Mouse (Mus musculus) Patski (cell line): ENCODE measurements around the gene Tm9sf2. TPM values are rescaled to one million over a fixed set of nuclear protein-coding genes. Genes with fewer than 3 reads are reported as not detected.
A peak's percentile ranks its signal among the peaks of the same experiment; 100 is the strongest.

ENCODE experiments used
- ATAC-seq: fragments of 100-300 bp; one replicate; pipeline ENCODE4 v1.8.0; 2021
- CTCF ChIA-PET: fragments of 350-600 bp; sonication (Branson Sonifier 250); formaldehyde crosslinking; loops from one replicate; lab custom pipeline; 2022; ENCODE audit warnings: inconsistent platforms; lab: Charles Lee
- POLR2A ChIA-PET: fragments of 350-600 bp; sonication (Branson Sonifier 250); formaldehyde crosslinking; loops from one replicate; lab custom pipeline; 2022; ENCODE audit warnings: antibody characterized with exemption, inconsistent platforms; lab: Charles Lee
- DNase-seq: peaks from one replicate; pipeline ENCODE4 v3.0.0-alpha.2; 2011; ENCODE audit warnings: low read depth, low spot score
- H3K27me3 ChIP-seq: fragments of 371-371 bp; one replicate; pipeline ENCODE4 v1.5.1; 2021
- CTCF ChIP-seq: fragments of 100-300 bp; IDR thresholded peaks from one replicate; pipeline ENCODE4 v1.5.1; 2021
- in situ Hi-C: fragments of 300-500 bp; cut with MboI; formaldehyde crosslinking; loops from 3 replicates; pipeline ENCODE4 v1.11.1; 2018; ENCODE audit warnings: low pct_unique_long_range_greater_than_20kb, mixed read lengths
- polyA plus RNA-seq: library from polyadenylated mRNA; unstranded; gene quantifications from one replicate; pipeline ENCODE4 v1.2.3, GENCODE M21; 2021

Gene Tm9sf2
- polyA plus RNA-seq, 1 experiment from 2014 or later, result 181 TPM

DNA sequence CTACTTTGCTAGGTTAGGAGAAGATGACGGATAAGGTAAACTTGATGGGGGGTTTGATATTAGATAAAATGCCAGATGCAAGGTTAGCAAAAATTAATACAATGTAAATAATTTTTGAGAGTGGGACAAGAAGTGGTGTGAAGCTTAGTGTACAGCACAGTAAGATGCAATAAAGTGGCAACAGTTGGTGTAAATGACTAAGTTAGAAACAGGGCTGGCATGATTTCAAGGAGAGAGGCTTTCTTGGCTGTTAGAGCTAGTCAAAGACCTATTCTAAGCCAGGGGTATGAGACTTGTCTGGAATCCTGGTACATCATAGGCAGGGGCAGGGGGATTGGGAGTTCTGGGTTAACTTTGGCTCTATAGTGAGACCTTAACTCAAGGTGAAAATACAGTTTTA lies 9.4 kb downstream of the Tm9sf2 start:
- DNase-seq (no peak), ATAC-seq (no peak)
- ChIA-PET CTCF (interaction anchor here (0.7 to 2.4 kb wide), 5 partner anchors 9 to 51 kb away, joined by 3 to 8 read pairs (median 3); partner anchors contain the start of gene Tm9sf2), POLR2A (interaction anchor here (0.9 kb wide), 2 partner anchors 8 to 11 kb away, joined by 3 read pairs; no protein-coding TSS in a partner anchor)
- in situ Hi-C loops, result loop anchor here (25.0 kb wide), 1 partner anchor 1629 kb away; the partner anchor contains the start of gene Rap2a
- TF ChIP-seq CTCF, result no peak
- H3K27me3 ChIP-seq, result no peaks in the 10 kb centered on the region

DNA sequence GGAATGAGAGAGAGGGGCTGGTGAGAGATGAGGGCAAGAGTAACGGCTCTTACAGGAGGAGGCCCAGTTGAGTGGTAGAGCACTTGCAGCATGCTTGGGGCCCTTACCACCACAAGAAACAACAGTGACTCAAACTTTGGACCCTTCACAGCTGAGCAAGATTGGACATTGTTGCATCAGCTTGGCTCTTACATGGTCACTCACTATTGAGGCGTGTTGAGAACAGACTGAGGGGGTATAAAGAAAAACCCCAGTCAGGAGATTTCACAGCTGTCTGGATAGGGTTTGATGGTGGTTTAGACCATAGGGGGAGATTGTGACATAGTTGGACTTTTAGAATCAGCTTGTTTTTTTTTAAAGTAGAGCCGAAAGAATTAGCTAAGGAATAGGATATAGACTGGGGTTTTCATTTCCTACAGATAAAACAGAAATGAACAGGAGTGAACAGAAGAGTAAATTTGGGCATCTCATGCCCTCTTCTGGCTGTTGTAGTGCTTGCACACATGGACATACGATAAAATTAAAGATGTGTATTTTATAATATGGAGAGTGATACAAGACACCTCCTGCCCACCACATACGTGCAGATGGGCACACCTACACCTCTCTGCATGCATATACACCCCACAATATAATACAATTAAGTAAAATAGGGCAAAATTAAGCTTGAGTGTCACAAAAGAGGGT lies 23.4 kb downstream of the Tm9sf2 start:
- in situ Hi-C loops, result no loop called here
- ChIA-PET CTCF (interaction anchor here (0.7 to 3.5 kb wide), 17 partner anchors 10 to 202 kb away, joined by 3 to 22 read pairs (median 4); no protein-coding TSS in a partner anchor), POLR2A (interaction anchor here (0.5 kb wide), 1 partner anchor 71 kb away, joined by 3 read pairs; no protein-coding TSS in a partner anchor)
- no peaks in the 10 kb centered on the region for H3K27me3 ChIP-seq
- DNase-seq (no peak), ATAC-seq (peak; percentile 78)
- TF ChIP-seq CTCF, result peak; percentile 46

- CTCF ChIA-PET, result interaction anchor here (1.5 to 3.5 kb wide), 5 partner anchors 9 to 68 kb away, joined by 3 to 22 read pairs (median 7); no protein-coding TSS in a partner anchor
- POLR2A ChIA-PET, result no interaction called here
- ATAC-seq, result no peak
- DNase-seq, result no peak
- peak; percentile 18 for TF ChIP-seq CTCF
- in situ Hi-C loops, result no loop called here
- H3K27me3 ChIP-seq, result no peaks in the 10 kb centered on the region
These were observed 24.8 kb downstream of the Tm9sf2 start for GRCm38 (mm10) chr14:122131644-122132043.

- H3K27me3 ChIP-seq, result no peaks in the 10 kb centered on the region
- no peak for DNase-seq
- CTCF ChIA-PET, result interaction anchor here (1.5 kb wide), 1 partner anchor 29 kb away, joined by 3 read pairs; no protein-coding TSS in a partner anchor
- in situ Hi-C loops, result no loop called here
- no peak for ATAC-seq
- TF ChIP-seq CTCF, result no peak
- POLR2A ChIA-PET, result no interaction called here
These were observed 29.6 kb downstream of the Tm9sf2 start for GRCm38 (mm10) chr14:122136368-122136928.

- in situ Hi-C loops, result no loop called here
- H3K27me3 ChIP-seq, result no peaks in the 10 kb centered on the region
- no peak for DNase-seq
- TF ChIP-seq CTCF, result no peak
- ATAC-seq, result no peak
- CTCF ChIA-PET, result interaction anchor here (1.5 kb wide), 1 partner anchor 30 kb away, joined by 3 read pairs; no protein-coding TSS in a partner anchor
- POLR2A ChIA-PET, result no interaction called here
These were observed 30.4 kb downstream of the Tm9sf2 start for GRCm38 (mm10) chr14:122137234-122137633.

DNA sequence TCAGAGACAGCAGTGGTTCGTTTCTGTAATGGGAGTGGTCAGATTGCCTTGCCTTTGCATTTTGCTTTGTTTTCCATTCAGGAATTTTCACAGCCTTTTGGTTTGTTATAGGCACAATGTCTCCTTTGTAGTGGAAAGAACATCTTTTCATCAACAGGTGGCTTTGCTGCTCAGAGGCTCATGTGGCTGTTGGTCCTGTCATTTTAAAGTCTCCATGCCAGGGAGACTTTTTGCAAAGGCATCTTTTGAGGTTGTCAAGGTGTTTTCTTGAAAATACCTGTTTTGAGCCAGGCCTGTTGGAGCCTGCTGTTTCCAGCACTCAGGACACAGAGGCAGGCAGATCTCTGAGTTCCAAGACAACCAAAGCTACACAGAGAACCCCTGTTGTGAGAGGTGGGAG lies 33.3 kb downstream of the Tm9sf2 start:
- no peak for ATAC-seq
- no peak for DNase-seq
- in situ Hi-C loops, result no loop called here
- H3K27me3 ChIP-seq, result no peaks in the 10 kb centered on the region
- ChIA-PET POLR2A (no interaction called here), CTCF (interaction anchor here (3.7 kb wide), 1 partner anchor 10 kb away, joined by 13 read pairs; no protein-coding TSS in a partner anchor)
- TF ChIP-seq CTCF, result no peak

- ChIA-PET POLR2A (no interaction called here), CTCF (no interaction called here)
- ATAC-seq (no peak), DNase-seq (no peak)
- no peaks in the 10 kb centered on the region for H3K27me3 ChIP-seq
- in situ Hi-C loops, result no loop called here
- no peak for TF ChIP-seq CTCF
These were observed 36.9 kb downstream of the Tm9sf2 start for GRCm38 (mm10) chr14:122143585-122144269.

DNA sequence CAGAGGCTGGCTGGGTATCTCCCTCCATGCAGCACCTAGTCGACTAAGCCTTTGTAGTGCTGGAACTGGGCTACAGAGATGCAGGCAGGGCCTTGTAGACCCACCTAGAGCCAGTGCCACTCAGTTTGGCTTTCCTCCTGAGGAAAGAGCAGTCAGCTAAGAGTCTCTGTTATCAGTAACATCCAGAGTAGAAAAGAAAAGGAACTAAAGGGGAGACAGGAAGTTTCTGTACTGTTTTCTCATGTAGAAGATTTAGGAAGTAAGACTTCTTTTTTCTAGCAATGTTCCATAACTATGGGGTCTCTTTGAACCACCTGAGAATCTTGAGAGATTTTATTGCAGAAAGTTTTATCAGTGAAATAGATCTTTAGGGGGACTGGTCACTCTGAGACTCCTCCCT lies 38.5 kb downstream of the Tm9sf2 start:
- POLR2A ChIA-PET, result no interaction called here
- CTCF ChIA-PET, result interaction anchor here (1.0 to 2.2 kb wide), 2 partner anchors 16 to 81 kb away, joined by 3 to 4 read pairs; no protein-coding TSS in a partner anchor
- no peaks in the 10 kb centered on the region for H3K27me3 ChIP-seq
- in situ Hi-C loops, result no loop called here
- DNase-seq, result no peak
- ATAC-seq, result no peak
- no peak for TF ChIP-seq CTCF

DNA sequence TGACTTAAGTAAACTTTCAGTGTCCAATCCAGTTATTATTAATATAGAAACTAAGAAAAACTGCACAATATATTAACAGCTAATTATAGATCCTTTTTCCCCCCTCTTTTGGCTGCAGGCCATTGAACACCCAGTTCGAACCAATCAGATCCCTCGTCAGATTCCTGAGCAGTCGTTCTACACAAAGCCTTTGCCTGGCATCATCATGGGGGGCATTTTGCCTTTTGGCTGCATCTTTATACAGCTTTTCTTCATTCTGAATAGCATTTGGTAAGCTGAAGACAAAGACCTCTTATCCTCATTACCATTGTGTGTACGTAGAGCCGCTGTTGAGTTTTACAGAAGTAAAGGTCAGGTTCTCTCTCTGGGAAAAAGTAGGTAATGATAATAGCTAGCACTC lies 43.8 kb downstream of the Tm9sf2 start:
- ATAC-seq, result no peak
- TF ChIP-seq CTCF, result no peak
- CTCF ChIA-PET, result no interaction called here
- POLR2A ChIA-PET, result interaction anchor here (0.7 kb wide), 1 partner anchor 323 kb away, joined by 4 read pairs; no protein-coding TSS in a partner anchor
- no peaks in the 10 kb centered on the region for H3K27me3 ChIP-seq
- in situ Hi-C loops, result no loop called here
- no peak for DNase-seq

DNA sequence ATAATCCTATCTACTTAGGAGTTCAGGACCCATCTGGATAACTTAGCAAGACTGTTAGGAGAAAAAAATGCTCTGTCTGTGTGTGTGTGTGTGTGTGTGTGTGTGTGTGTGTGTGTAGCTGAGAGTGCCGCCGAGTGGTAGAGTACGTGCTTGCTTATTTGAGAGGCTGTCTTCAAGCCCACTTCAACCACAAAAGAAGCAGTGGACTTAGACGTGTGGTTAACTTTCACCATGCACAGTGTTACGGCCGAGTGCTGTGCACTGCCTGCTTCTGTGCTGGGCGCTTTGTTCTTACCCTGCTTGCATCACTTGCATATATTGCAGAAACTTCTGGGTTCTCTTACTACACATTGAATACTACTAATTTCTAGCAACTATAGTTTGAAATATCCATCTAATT lies 50.9 kb downstream of the Tm9sf2 start:
- ATAC-seq (no peak), DNase-seq (no peak)
- in situ Hi-C loops, result no loop called here
- no peak for TF ChIP-seq CTCF
- ChIA-PET CTCF (interaction anchor here (1.4 to 1.6 kb wide), 2 partner anchors 12 to 24 kb away, joined by 3 to 6 read pairs; no protein-coding TSS in a partner anchor), POLR2A (no interaction called here)
- no peaks in the 10 kb centered on the region for H3K27me3 ChIP-seq
